Mouse (Mus musculus) MEL (cell line): ENCODE data around the gene Nrxn2. TPM values are rescaled to one million over a fixed set of nuclear protein-coding genes. Genes with fewer than 3 reads are reported as not detected.

Experiments used
- DNase-seq: peaks from one replicate; pipeline ENCODE4 v3.0.0; 2011; ENCODE audit warnings: low read depth, low spot score
- H3K27ac ChIP-seq: 2 replicates; pipeline ENCODE4 v1.5.1; 2012; ENCODE audit warnings: low read depth, mild to moderate bottlenecking, control low read depth, low read length, moderate library complexity; ENCODE audit not compliant: control insufficient read depth
- H3K27me3 ChIP-seq, 2 experiments: fragments of 150-350 bp in 1 of 2; sonication (generic) in 1 of 2; 2 replicates each; pipeline ENCODE4 v1.6.1; 2012; ENCODE audit warnings: low read length in 2 of 2, mild to moderate bottlenecking in 2 of 2, improper control_type of control experiment in 1 of 2, moderate library complexity in 1 of 2; ENCODE audit not compliant: insufficient read depth in 2 of 2, control insufficient read depth in 1 of 2
- H3K36me3 ChIP-seq, 2 experiments: 2 replicates each; pipeline ENCODE4 v1.6.1; 2012 to 2014; ENCODE audit warnings: low read length in 2 of 2, improper control_type of control experiment in 1 of 2, inconsistent platforms in 1 of 2, mild to moderate bottlenecking in 1 of 2; ENCODE audit not compliant: insufficient read depth in 2 of 2, control insufficient read depth in 1 of 2
- H3K4me1 ChIP-seq, 2 experiments: fragments of 150-350 bp in 1 of 2; sonication (generic) in 1 of 2; 2 replicates each; pipeline ENCODE4 v1.6.1; 2012; ENCODE audit warnings: low read length in 2 of 2, improper control_type of control experiment in 1 of 2, mild to moderate bottlenecking in 1 of 2; ENCODE audit not compliant: insufficient read depth in 2 of 2, control insufficient read depth in 1 of 2
- H3K4me3 ChIP-seq, 2 experiments: fragments of 150-350 bp in 1 of 2; sonication (generic) in 1 of 2; 2 replicates each; pipeline ENCODE4 v1.5.1; 2012; ENCODE audit warnings: low read depth in 2 of 2, low read length in 2 of 2, mild to moderate bottlenecking in 2 of 2, moderate library complexity in 2 of 2, control low read depth in 1 of 2, improper control_type of control experiment in 1 of 2; ENCODE audit not compliant: control insufficient read depth in 1 of 2, insufficient read depth in 1 of 2
- H3K79me2 ChIP-seq: 2 replicates; pipeline ENCODE4 v1.6.1; 2012; ENCODE audit warnings: mild to moderate bottlenecking, low read length, moderate library complexity; ENCODE audit not compliant: control insufficient read depth, poor library complexity, insufficient read depth
- H3K9ac ChIP-seq: 2 replicates; pipeline ENCODE4 v1.6.1; 2012; ENCODE audit warnings: low read depth, mild to moderate bottlenecking, control low read depth, low read length, moderate library complexity; ENCODE audit not compliant: control insufficient read depth, poor library complexity, severe bottlenecking
- H3K9me3 ChIP-seq: fragments of 150-350 bp; sonication (generic); replicated peaks from 2 replicates; pipeline ENCODE4 v1.6.1; 2012; ENCODE audit warnings: mild to moderate bottlenecking, low read length, improper control_type of control experiment, moderate library complexity; ENCODE audit not compliant: insufficient read depth
- BHLHE40 ChIP-seq: IDR thresholded peaks from 2 replicates; pipeline ENCODE4 v1.6.1; 2012; ENCODE audit warnings: low read depth, mild to moderate bottlenecking, inconsistent platforms, low read length, improper control_type of control experiment, borderline replicate concordance
- CHD1 ChIP-seq: IDR thresholded peaks from 2 replicates; pipeline ENCODE4 v1.6.1; 2012; ENCODE audit warnings: low read depth, mild to moderate bottlenecking, inconsistent platforms, low read length, improper control_type of control experiment
- CHD2 ChIP-seq: IDR thresholded peaks from 2 replicates; pipeline ENCODE4 v1.6.1; 2011; ENCODE audit warnings: low read length, improper control_type of control experiment
- ELF1 ChIP-seq: IDR thresholded peaks from 2 replicates; pipeline ENCODE4 v1.6.1; 2014; ENCODE audit warnings: low read depth, mild to moderate bottlenecking, inconsistent platforms, low read length, improper control_type of control experiment, moderate library complexity
- EP300 ChIP-seq, 2 experiments: IDR thresholded peaks; 2 replicates each; pipeline ENCODE4 v1.6.1; 2011; ENCODE audit warnings: improper control_type of control experiment in 2 of 2, low read length in 2 of 2, low read depth in 1 of 2, mild to moderate bottlenecking in 1 of 2
- GABPA ChIP-seq: IDR thresholded peaks from 2 replicates; pipeline ENCODE4 v1.6.1; 2012; ENCODE audit warnings: low read depth, mild to moderate bottlenecking, inconsistent platforms, low read length, improper control_type of control experiment, moderate library complexity
- GATA1 ChIP-seq: IDR thresholded peaks from 2 replicates; pipeline ENCODE4 v1.6.1; 2011; ENCODE audit warnings: low read depth, low read length, improper control_type of control experiment
- JUND ChIP-seq: IDR thresholded peaks from 2 replicates; pipeline ENCODE4 v1.6.1; 2011; ENCODE audit warnings: low read depth, mild to moderate bottlenecking, improper control_type of control experiment, low read length
- KAT2A ChIP-seq: conservative IDR thresholded peaks from 2 replicates; pipeline ENCODE4 v1.6.1; 2012; ENCODE audit warnings: low read depth, low read length, improper control_type of control experiment, inconsistent platforms
- MAX ChIP-seq: IDR thresholded peaks from 2 replicates; pipeline ENCODE4 v1.6.1; 2011; ENCODE audit warnings: low read length, improper control_type of control experiment
- MAZ ChIP-seq: IDR thresholded peaks from 2 replicates; pipeline ENCODE4 v1.6.1; 2012; ENCODE audit warnings: low read depth, mild to moderate bottlenecking, inconsistent platforms, low read length, improper control_type of control experiment
- MEF2A ChIP-seq: IDR thresholded peaks from 2 replicates; pipeline ENCODE4 v1.6.1; 2014; ENCODE audit warnings: low read depth, mild to moderate bottlenecking, inconsistent platforms, low read length, improper control_type of control experiment; ENCODE audit not compliant: poor library complexity, insufficient replicate concordance, severe bottlenecking; ENCODE audit errors: extremely low read depth
- MXI1 ChIP-seq: IDR thresholded peaks from 2 replicates; pipeline ENCODE4 v1.6.1; 2011; ENCODE audit warnings: mild to moderate bottlenecking, low read depth, low read length, improper control_type of control experiment
- MYB ChIP-seq: IDR thresholded peaks from 2 replicates; pipeline ENCODE4 v1.6.1; 2011; ENCODE audit warnings: mild to moderate bottlenecking, low read depth, low read length, improper control_type of control experiment
- MYC ChIP-seq: IDR thresholded peaks from 2 replicates; pipeline ENCODE4 v1.6.1; 2011; ENCODE audit warnings: low read depth, mild to moderate bottlenecking, low read length, improper control_type of control experiment, moderate library complexity
- NELFE ChIP-seq: IDR thresholded peaks from 2 replicates; pipeline ENCODE4 v1.6.1; 2011; ENCODE audit warnings: low read depth, low read length, improper control_type of control experiment
- NRF1 ChIP-seq: IDR thresholded peaks from 2 replicates; pipeline ENCODE4 v1.6.1; 2014; ENCODE audit warnings: low read depth, mild to moderate bottlenecking, inconsistent platforms, low read length, improper control_type of control experiment, moderate library complexity; ENCODE audit not compliant: poor library complexity, insufficient read depth, severe bottlenecking
- POLR2A ChIP-seq, 2 experiments: IDR thresholded peaks; 2 replicates each; pipeline ENCODE4 v1.6.1; 2011 to 2012; ENCODE audit warnings: low read length in 2 of 2, mild to moderate bottlenecking in 2 of 2, control low read depth in 1 of 2, improper control_type of control experiment in 1 of 2, low read depth in 1 of 2, moderate library complexity in 1 of 2; ENCODE audit not compliant: control insufficient read depth in 1 of 2, insufficient read depth in 1 of 2, poor library complexity in 1 of 2
- POLR2AphosphoS5 ChIP-seq: IDR thresholded peaks from 2 replicates; pipeline ENCODE4 v1.6.1; 2012; ENCODE audit warnings: low read depth, borderline replicate concordance, mild to moderate bottlenecking, inconsistent platforms, low read length, moderate library complexity, mixed read lengths
- RAD21 ChIP-seq: IDR thresholded peaks from 2 replicates; pipeline ENCODE4 v1.6.1; 2011; ENCODE audit warnings: mild to moderate bottlenecking, low read depth, low read length, improper control_type of control experiment
- RCOR1 ChIP-seq: IDR thresholded peaks from 2 replicates; pipeline ENCODE4 v1.6.1; 2012; ENCODE audit warnings: low read depth, mild to moderate bottlenecking, inconsistent platforms, low read length, improper control_type of control experiment
- SMC3 ChIP-seq: IDR thresholded peaks from 2 replicates; pipeline ENCODE4 v1.6.1; 2011; ENCODE audit warnings: low read depth, low read length, improper control_type of control experiment
- TAL1 ChIP-seq: IDR thresholded peaks from 2 replicates; pipeline ENCODE4 v1.6.1; 2012; ENCODE audit warnings: mild to moderate bottlenecking, inconsistent platforms, low read length, moderate library complexity, mixed read lengths
- TCF12 ChIP-seq: IDR thresholded peaks from 2 replicates; pipeline ENCODE4 v1.6.1; 2014; ENCODE audit warnings: low read depth, mild to moderate bottlenecking, inconsistent platforms, low read length, improper control_type of control experiment, moderate library complexity
- UBTF ChIP-seq: IDR thresholded peaks from 2 replicates; pipeline ENCODE4 v1.6.1; 2012; ENCODE audit warnings: low read depth, mild to moderate bottlenecking, inconsistent platforms, low read length, improper control_type of control experiment, moderate library complexity, borderline replicate concordance; ENCODE audit not compliant: insufficient read depth
- USF1 ChIP-seq: IDR thresholded peaks from 2 replicates; pipeline ENCODE4 v1.6.1; 2014; ENCODE audit warnings: low read depth, mild to moderate bottlenecking, inconsistent platforms, low read length, improper control_type of control experiment, moderate library complexity
- USF2 ChIP-seq, 2 experiments: IDR thresholded peaks; 2 replicates each; pipeline ENCODE4 v1.6.1; 2011 to 2012; ENCODE audit warnings: improper control_type of control experiment in 2 of 2, low read length in 2 of 2, borderline replicate concordance in 1 of 2, inconsistent platforms in 1 of 2, low read depth in 1 of 2, mild to moderate bottlenecking in 1 of 2; ENCODE audit not compliant: insufficient read depth in 1 of 2
- ZC3H11A ChIP-seq: IDR thresholded peaks from 2 replicates; pipeline ENCODE4 v1.6.1; 2012; ENCODE audit warnings: low read depth, mild to moderate bottlenecking, inconsistent platforms, low read length, improper control_type of control experiment
- ZKSCAN1 ChIP-seq: IDR thresholded peaks from 2 replicates; pipeline ENCODE4 v1.6.1; 2012; ENCODE audit warnings: low read depth, mild to moderate bottlenecking, inconsistent platforms, low read length, improper control_type of control experiment, moderate library complexity
- ZMIZ1 ChIP-seq: IDR thresholded peaks from 2 replicates; pipeline ENCODE4 v1.6.1; 2012; ENCODE audit warnings: low read depth, mild to moderate bottlenecking, inconsistent platforms, low read length, improper control_type of control experiment, moderate library complexity
- polyA plus RNA-seq, 2 experiments: library from polyadenylated mRNA; stranded (reverse) in 1 of 2; unstranded in 1 of 2; fragments of >175 nt in 1 of 2; fragments of >200 nt in 1 of 2; gene quantifications; 2 replicates each; pipeline versions ENCODE4 v1.2.1 to v1.2.4; 2012; ENCODE audit warnings: low replicate concordance in 2 of 2, low read depth in 1 of 2; ENCODE audit not compliant: insufficient read length in 2 of 2, insufficient read depth in 1 of 2, missing spikeins in 1 of 2
- total RNA-seq: library from RNA; depleted of rRNA; stranded (reverse); fragments of 300-350 nt; gene quantifications from 2 replicates; pipeline ENCODE4 v1.2.3, GENCODE M21; 2012

The Nrxn2 gene
- total and polyA plus RNA-seq, 3 experiments = 0.39 to 0.42 TPM; not detected in 1

GRCm38 (mm10) chr19:6400096-6401086 is 18.1 kb upstream of the Nrxn2 start (continued):
- TF ChIP-seq MYC (peak; percentile 68; the same call in 1 of the 2 replicates), EP300 (IDR thresholded peaks at IDR 0.05; ENCODE audit: low read depth in 1 of 2, low read length in 2 of 2) (no peak), CHD2 (no peak), ZMIZ1 (no peak), USF2 (IDR thresholded peaks at IDR 0.05; ENCODE audit: borderline replicate concordance in 1 of 2, insufficient read depth in 1 of 2, low read depth in 1 of 2, low read length in 2 of 2) (no peak), ELF1 (no peak), BHLHE40 (no peak), ZKSCAN1 (no peak), RCOR1 (no peak; the same call in 1 of the 2 replicates), NRF1 (peak; percentile 28; the same call in 1 of the 2 replicates), UBTF (no peak), ZC3H11A (no peak), KAT2A (no peak), JUND (no peak), MYB (no peak)

- DNase-seq = peak; percentile 87
- Histone ChIP-seq H3K79me2 (peaks cover 2% of the 10 kb centered on the region; the same call in 1 of the 2 replicates), H3K9ac (peak overlapping the region; percentile 75), H3K4me1 (peaks cover 0 to 22% of the 10 kb centered on the region in 2 experiments; a peak in 3 of 4 replicates), H3K9me3 (no peaks in the 10 kb centered on the region), H3K27me3 (no peaks in the 10 kb centered on the region), H3K4me3 (peak overlapping the region; percentile 56 to 82), H3K36me3 (peaks cover 0 to 4% of the 10 kb centered on the region in 2 experiments; a peak in 2 of 4 replicates), H3K27ac (peak overlapping the region; percentile 57)
- TF ChIP-seq MYB (no peak), POLR2A (IDR thresholded peaks at IDR 0.05; ENCODE audit: control insufficient read depth in 1 of 2, insufficient read depth in 1 of 2, low read depth in 1 of 2, low read length in 2 of 2, poor library complexity in 1 of 2) (peak in 1 of 2 experiments; percentile 54; a peak in 1 of 4 replicates), POLR2AphosphoS5 (no peak), TCF12 (no peak), GATA1 (no peak), TAL1 (no peak), MXI1 (peak; percentile 10; the same call in 1 of the 2 replicates), MEF2A (0 out of 2 replicates have a peak, but pooled peaks have one; percentile 25), ZC3H11A (no peak), CHD2 (no peak), USF1 (no peak), GABPA (no peak), EP300 (IDR thresholded peaks at IDR 0.05; ENCODE audit: low read depth in 1 of 2, low read length in 2 of 2) (no peak), MAX (no peak; the same call in 1 of the 2 replicates), SMC3 (0 out of 2 replicates have a peak, but pooled peaks have one; percentile 19), JUND (no peak), MAZ (peak; percentile 77; the same call in 1 of the 2 replicates), CHD1 (no peak), KAT2A (no peak), NELFE (peak; percentile 30; the same call in 1 of the 2 replicates), RAD21 (peak; percentile 23)
Observed at GRCm38 (mm10) chr19:6401131-6401815, 17.3 kb upstream of the Nrxn2 start.
